Mouse (Mus musculus) brain, embryonic 14.5 days (tissue): ENCODE measurements around the gene Tubal3.

Experiments
- CTCF ChIP-seq: fragments of 200-500 bp; IDR thresholded peaks from 2 replicates; pipeline ENCODE4 v1.5.1; 2012; ENCODE audit warnings: inconsistent platforms, mild to moderate bottlenecking, moderate library complexity, borderline replicate concordance; ENCODE audit not compliant: insufficient read depth, insufficient read length; ENCODE audit errors: extremely low read depth
- POLR2A ChIP-seq: fragments of 200-500 bp; IDR thresholded peaks from 2 replicates; pipeline ENCODE4 v1.6.1; 2012; ENCODE audit warnings: mild to moderate bottlenecking, inconsistent platforms, borderline replicate concordance; ENCODE audit not compliant: poor library complexity, insufficient read depth, insufficient read length, severe bottlenecking; ENCODE audit errors: extremely low read depth

- TF ChIP-seq POLR2A (peak; percentile 56; the same call in 1 of the 2 replicates), CTCF (no peak)
These were observed at the start of gene Tubal3, which contains the start of gene Net1 for GRCm38 (mm10) chr13:3917571-3918311.
